Mouse (Mus musculus): Measurements from ENCODE around the gene Zfpm1.

Gene Zfpm1

DNA sequence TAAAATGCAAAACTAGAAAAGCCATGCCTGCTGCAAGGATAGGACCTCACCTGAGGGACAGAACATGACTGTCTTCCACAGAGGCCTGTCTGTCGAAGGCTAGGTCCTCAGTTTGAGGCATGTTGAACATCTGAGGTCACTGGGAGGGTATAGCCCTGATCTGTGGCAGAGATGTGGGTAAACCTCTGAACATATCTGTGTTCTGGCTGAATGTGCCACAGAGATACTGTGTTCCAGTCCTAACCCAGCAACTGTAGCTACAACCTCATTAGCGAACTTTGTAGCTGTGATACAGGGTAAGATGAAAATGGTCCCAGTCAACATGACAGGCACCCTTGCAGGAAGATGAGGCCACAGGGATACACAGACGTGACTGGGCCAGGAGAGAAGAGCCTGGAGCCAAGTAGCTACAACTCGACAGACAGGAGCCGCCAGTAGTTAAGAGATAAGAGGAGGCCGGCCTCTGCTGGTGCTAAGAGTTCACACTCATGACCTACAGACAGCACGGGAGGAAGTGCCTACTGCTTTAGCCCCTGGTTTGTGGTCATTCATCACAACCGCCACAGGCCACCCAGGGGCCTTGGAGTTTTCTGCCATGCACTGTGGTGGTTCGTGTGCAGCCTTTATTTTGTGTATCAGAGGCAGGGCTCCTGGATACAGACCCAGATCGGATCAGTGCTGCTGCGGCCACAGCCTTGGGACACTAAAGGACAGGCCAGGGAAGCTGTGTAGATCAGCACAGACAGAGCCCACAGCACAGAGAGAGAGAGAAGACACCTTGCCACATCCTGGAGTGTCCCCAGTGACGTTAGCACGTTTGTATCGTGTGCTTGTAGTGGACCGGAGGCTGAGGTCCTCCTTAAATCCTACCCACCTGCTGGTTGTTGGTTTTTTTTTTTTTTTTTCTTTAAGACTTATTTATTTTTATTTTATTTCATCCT, 67.7 kb downstream of the Zfpm1 start:
- peak; percentile 44 for DNase-seq (ENCODE audit: low read depth)

DNA sequence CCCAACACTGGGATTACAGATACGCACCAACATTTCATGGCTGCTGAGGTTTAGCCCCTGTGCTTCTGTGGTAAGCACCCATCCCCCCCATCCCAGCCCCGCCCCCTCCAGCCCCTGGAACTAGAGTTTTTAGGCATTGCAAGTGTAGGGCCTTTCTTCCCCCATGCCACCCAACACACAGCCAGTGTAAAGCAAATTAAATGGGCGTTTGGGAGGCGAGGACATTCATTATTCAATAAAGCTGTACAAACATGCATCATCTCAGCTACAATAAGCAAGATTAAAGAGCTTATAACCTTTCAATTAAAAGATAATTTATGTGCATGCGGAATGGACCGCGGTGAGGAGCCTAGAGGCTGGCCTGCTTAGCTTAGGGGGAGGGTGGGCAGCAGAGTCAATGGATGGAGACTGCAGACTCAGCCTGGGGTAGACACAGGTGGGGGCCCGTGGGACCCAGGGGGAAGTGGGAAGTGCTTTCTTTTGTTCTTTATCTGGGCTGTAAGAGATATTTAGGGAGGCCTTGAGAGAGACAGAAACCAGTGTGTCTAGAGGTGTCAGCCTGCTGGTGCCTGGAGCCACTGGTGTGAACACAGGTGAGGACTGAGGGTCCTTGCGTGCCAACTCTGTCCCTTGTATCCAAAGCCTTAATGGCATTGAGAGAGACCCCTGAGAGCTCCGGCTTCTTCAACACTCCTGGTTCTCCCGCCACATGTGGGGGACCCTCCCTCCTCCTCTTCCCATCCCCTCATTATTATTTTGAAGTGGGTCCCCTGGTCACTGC, 68.6 kb downstream of the Zfpm1 start:
- DNase-seq (ENCODE audit: low read depth): no peak

DNA sequence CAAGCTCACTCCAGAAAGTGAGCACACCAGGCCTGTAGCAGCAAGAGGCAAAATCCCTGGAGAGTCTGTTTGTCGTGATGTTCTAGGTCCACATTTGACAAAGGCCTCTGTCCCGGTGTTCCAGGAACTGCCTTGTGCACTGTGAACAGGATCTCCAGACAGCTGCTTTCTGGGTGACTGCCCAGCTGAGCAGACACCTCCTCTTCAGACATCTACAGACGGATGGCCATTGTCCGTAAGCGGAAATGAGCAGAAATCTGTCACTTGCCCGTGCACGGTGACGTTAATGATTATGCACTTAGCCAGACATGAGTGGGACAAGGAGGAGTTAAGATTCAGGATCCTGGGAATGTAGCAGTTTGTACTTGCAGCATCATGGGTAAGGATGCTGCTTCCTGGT, 72.2 kb downstream of the Zfpm1 start:
- DNase-seq (ENCODE audit: low read depth): no peak

- DNase-seq (ENCODE audit: low read depth): no peak
Measured at GRCm38 (mm10) chr8:122355642-122356606, 74.0 kb downstream of the Zfpm1 start.

GRCm38 (mm10) chr8:122357202-122357601, 75.3 kb downstream of the Zfpm1 start:
- no peak for DNase-seq (ENCODE audit: low read depth)

- no peak for DNase-seq (ENCODE audit: low read depth)
Measured at GRCm38 (mm10) chr8:122357641-122358040, 75.7 kb downstream of the Zfpm1 start.

GRCm38 (mm10) chr8:122359111-122359775, 77.3 kb downstream of the Zfpm1 start:
- DNase-seq (ENCODE audit: low read depth): no peak

DNA sequence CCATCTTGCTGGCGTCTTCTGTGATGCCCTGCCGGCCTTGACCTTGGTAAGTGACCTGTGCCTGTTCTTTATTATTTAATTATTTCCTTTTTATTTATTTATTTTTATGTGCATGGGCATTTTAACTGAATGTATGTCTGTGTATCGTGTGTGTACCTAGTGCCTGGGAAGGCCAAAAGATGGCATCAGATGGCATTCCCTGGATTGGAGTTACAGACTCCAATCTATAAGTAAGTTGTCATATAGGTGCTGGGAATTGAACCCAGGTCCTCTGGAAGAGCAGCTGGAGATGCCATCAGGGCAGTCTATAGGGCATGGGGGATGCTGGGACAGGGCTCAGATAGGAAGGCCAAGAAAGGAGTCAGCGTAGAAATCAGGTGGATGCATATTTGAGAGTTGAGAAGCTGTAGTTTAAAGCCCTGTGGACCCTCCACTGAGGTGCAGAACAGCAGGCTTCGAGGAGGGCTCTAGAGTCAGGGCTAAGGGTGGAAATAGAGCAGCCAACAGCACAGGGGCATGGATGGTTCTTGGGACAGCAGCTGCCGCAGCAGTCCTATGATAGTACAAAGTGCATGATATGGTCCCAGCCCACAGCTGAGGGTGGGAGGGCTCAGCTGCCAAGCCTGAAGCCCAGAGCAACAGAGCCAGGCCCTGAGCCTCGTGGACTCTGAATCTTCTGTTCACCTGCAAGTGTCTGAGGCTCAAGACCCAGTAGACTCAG, 78.9 kb downstream of the Zfpm1 start, which contains the start of gene Trhr2:
Gene Trhr2 (minus strand): TSS at position 51 of the 721 bp plus-strand sequence.
- DNase-seq (ENCODE audit: low read depth): no peak

GRCm38 (mm10) chr8:122362271-122362670, 80.3 kb downstream of the Zfpm1 start:
- DNase-seq (ENCODE audit: low read depth): no peak

DNA sequence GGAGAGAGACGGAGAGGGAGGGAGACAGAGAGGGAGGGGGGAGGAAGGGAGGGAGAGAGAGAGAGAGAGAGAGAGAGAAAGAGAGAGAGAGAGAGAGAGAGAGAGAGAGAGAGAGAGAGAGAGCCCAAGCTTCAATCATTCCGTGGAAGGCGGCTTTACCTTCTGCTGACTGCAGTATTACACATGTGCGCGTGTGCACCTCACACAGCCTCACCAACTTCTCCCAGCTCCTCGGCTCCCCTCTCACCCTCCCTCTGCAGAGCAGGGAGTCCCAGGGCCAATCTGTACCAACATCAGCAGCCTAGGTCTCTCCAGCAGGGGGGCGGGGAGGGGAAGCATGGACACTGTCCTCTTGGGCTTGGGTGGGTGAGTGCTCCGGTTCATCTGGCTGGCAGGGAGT, 81.0 kb downstream of the Zfpm1 start:
- DNase-seq (ENCODE audit: low read depth): no peak

- no peak for DNase-seq (ENCODE audit: low read depth)
Measured at GRCm38 (mm10) chr8:122368494-122368893, 86.6 kb downstream of the Zfpm1 start.

DNA sequence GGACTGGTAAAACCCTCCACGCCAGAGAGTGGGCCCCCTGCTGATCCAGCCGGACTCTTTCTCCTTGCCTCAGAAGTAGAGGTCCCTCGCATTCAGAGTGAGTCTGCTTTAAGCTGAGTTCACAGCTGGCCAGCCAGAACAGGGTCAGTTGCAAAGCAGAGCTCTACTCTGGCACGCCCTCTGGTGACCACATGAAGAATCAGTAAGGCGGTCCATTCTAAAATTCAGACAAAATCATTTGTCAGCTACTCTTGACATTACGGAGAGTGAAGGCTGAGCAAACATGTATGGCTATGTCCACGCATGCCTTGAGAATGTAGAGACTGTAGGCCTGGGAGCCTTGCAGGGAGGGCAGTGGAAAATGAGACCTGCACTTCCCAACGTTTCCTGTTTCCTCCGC, 87.7 kb downstream of the Zfpm1 start:
- peak; percentile 60 for DNase-seq (ENCODE audit: low read depth)

DNA sequence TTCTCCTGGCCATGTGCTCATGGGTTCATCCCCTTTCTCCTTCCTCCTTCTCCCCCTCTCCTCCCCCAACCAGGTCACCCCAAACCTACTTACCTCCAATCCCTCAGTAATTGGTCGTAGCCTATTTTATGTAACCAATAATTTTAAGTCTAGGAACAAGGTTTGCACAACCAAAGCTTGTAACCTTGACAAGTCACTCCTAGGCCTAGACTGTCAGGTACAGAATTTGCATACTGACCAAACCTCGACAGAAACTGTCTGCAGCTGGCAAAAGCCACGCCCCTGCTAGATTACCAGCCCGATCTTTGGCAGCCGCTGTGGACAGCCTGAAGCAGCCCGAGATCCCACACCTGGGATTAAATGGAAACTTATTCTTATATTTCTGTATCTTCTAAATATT, 89.8 kb downstream of the Zfpm1 start:
- DNase-seq (ENCODE audit: low read depth): no peak

DNA sequence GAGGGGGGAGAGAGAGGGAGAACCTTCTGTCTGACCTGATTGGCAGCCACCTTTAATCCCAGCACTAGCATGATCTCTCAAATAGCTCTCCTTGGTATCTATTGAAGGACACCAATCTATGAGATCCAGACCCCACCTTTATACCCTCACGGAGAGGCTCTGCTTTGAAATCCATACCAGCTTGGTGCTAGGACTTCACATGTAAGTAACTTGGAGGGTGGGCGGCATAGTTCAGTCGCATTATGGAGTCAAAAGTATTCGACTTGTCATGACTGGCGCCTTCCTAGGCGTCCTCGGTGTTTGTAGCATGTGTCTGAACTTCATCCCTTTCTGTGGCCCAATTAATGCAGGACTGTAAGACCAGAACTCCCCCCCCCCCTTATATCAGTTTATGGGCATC, 93.4 kb downstream of the Zfpm1 start:
- DNase-seq (ENCODE audit: low read depth): no peak

DNA sequence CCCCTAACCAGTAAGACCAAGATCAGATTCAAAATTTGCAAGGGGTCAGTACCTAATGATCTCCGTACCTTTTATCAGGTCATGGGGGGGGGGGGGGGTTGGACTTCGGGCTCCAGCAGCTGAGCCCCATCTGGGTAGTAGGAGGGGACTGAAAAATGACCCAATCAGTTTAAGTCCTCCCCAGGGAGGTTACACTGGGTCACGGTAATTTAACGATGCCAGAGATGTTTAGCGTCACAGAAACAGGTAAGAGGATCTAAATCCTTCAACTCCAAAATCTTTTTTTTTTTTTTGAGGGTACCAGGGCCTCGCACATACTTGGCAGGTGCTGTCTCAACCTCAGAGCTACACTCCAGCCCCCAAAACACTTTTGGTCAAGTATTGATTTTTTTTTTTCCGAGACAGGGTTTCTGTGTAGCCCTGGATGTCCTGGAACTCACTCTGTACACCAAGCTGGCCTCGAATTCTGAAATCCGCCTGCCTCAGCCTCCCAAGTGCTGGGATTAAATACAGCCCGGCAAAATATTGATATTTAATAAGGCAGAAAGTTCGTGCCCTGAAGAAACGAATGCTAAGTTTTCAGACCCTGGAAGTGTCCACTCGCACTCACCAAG, 93.9 kb downstream of the Zfpm1 start:
- DNase-seq (ENCODE audit: low read depth): no peak

DNA sequence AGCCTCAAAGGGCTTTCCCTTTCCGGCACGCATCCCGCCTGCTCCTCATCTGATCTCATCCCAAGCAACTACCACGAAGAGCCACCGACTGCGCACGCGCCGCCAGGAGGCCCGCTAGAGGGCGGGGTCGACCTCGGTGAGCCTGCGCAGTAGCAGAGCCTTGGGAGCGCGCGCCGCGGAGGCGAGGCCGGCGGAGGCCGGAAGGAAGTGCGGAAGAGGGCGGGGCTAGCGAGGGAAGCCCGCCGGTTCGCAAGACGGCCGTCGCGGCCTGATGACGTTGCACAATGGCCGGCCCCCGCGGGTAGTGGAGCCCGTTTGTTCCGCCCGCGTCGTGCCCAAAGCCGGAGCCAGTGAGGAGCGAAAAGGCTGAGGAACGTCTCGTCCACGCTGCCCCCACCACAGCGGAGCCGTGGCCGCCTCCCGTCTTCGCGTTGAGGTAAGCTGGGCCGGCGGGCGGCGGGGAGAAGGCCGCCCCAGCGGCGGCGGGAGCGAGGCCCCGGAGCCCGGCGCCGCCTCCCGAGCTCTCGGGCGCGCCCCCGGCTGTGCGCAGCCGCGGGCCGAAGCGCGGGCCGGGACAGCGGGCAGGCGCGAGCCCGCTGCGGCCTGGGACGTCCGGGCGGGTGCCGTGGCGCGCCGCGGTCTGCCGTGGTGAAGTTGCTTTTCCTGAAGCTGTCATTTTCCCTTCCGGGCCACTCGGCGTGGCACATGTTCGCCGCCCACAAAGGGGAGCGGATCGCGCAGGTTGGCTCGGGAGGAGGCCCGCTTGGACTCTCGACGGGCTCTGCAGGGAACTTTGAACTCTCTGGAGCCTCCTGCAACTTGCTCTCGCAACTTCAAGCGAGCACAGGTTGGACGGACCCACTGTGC, 94.7 kb downstream of the Zfpm1 start, which contains the start of gene Zc3h18:
Gene Zc3h18 (plus strand): TSS at position 245 of the 867 bp plus-strand sequence.
- peak; percentile 98 for DNase-seq (ENCODE audit: low read depth)

- DNase-seq (ENCODE audit: low read depth): no peak
Measured at GRCm38 (mm10) chr8:122383039-122383438, 101.1 kb downstream of the Zfpm1 start.
